Mouse (Mus musculus) embryonic facial prominence, embryonic 14.5 days (tissue): ENCODE measurements around the gene Aplp2. TPM values are rescaled to one million over a fixed set of nuclear protein-coding genes. Genes with fewer than 3 reads are reported as not detected.

Experiments used
- ATAC-seq: fragments of 200-750 bp; cut with Nextera tagmentation; 2 replicates; pipeline ENCODE4 v1.8.0; 2017; ENCODE audit warnings: low read depth, moderate number of reproducible peaks, moderate TSS enrichment
- DNase-seq: peaks from one replicate; pipeline ENCODE4 v3.0.0-alpha.2; 2015; ENCODE audit warnings: low spot score
- H3K27ac ChIP-seq: fragments of 300-500 bp; sonication (generic); replicated peaks from 2 replicates; pipeline ENCODE4 v1.5.1; 2014; ENCODE audit warnings: low read depth, mild to moderate bottlenecking, low read length, moderate library complexity
- H3K27me3 ChIP-seq: fragments of 300-500 bp; sonication (generic); replicated peaks from 2 replicates; pipeline ENCODE4 v1.6.1; 2014; ENCODE audit warnings: low read length; ENCODE audit not compliant: control insufficient read depth, insufficient read depth
- H3K36me3 ChIP-seq: fragments of 300-500 bp; sonication (generic); 2 replicates; pipeline ENCODE4 v1.6.1; 2014; ENCODE audit warnings: low read length, mixed read lengths; ENCODE audit not compliant: control insufficient read depth, insufficient read depth
- H3K4me1 ChIP-seq: fragments of 300-500 bp; sonication (generic); 2 replicates; pipeline ENCODE4 v1.6.1; 2014; ENCODE audit warnings: antibody characterized with exemption, low read length; ENCODE audit not compliant: control insufficient read depth, insufficient read depth
- H3K4me2 ChIP-seq: fragments of 300-500 bp; sonication (generic); 2 replicates; pipeline ENCODE4 v1.6.1; 2014; ENCODE audit warnings: low read depth, mild to moderate bottlenecking, low read length, moderate library complexity, mixed read lengths
- H3K4me3 ChIP-seq: fragments of 300-500 bp; sonication (generic); 2 replicates; pipeline ENCODE4 v1.5.1; 2014; ENCODE audit warnings: low read depth, mild to moderate bottlenecking, low read length
- H3K9ac ChIP-seq: fragments of 300-500 bp; sonication (generic); 2 replicates; pipeline ENCODE4 v1.6.1; 2014; ENCODE audit warnings: low read depth, mild to moderate bottlenecking, low read length, moderate library complexity, mixed read lengths
- H3K9me3 ChIP-seq: fragments of 300-500 bp; sonication (generic); 2 replicates; pipeline ENCODE4 v1.6.1; 2016; ENCODE audit warnings: low read length; ENCODE audit not compliant: control insufficient read depth
- WGBS: fragments of 180-500 bp; shearing (Covaris S2); extraction: QIAGEN DNeasy Blood & Tissue Kit; methylation state at CpG from one replicate; pipeline ENCODE4 v1.1.7; 2014; 5-methylcytosine and 5-hydroxymethylcytosine counted together
- polyA plus RNA-seq: library from polyadenylated mRNA; unstranded; fragments of >200 nt; fragmentation: Nextera tagmentation; extraction: Ambion mirVana; gene quantifications from 2 replicates; pipeline ENCODE4 v1.2.1, GENCODE M21; 2014

The Aplp2 gene
- polyA plus RNA-seq, 1 experiment from 2014 or later: 277 TPM

DNA sequence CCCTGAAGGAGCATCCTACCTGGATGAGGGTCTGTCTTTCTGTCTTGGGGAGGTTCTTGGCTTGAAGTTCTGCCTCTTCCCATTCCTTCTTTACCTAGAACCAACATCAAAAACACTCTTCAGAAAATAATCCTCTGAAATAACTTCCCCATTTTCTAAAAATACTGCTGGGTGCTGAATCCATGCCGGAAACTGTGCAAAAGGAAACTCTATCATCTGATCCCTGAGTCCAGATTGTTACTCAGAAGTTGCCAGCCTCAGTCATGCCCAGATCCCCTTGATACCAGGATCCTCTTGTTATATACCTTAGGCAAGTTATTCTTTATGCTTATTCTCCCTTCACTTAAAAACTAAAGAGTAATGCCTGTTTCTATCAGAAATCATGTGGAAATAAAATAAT is 48.3 kb downstream of the Aplp2 start:
- Histone ChIP-seq H3K4me1 (no peaks in the 10 kb centered on the region), H3K27me3 (no peaks in the 10 kb centered on the region), H3K4me2 (no peak overlapping the region), H3K27ac (no peak overlapping the region), H3K36me3 (peaks cover 87% of the 10 kb centered on the region), H3K9ac (no peak overlapping the region), H3K4me3 (no peak overlapping the region), H3K9me3 (no peaks in the 10 kb centered on the region)
- no peak for ATAC-seq
- DNase-seq: no peak
- 79% methylated on average over 1 of the region's 1 CpGs for WGBS

DNA sequence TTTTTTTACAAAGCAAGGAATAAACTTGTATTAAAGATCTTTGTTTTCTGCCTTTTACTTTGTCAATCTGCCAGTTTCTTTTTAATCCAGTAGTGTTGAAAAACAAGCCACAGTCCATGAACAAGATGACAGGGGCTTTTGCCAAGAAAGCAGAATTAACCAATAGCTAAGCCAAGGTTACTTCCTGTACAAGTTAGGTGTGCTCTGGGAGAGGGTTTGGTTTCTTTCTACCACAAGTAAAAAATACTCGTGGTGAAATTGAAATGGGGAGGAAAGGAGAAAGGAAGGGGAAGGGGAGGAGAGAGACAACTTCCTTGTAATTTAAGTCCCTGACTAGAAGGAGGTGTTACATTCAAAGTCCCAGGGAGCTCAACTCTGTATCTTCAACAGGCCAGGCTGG is 48.7 kb downstream of the Aplp2 start:
- Histone ChIP-seq H3K9me3 (no peaks in the 10 kb centered on the region), H3K27ac (no peak overlapping the region), H3K9ac (no peak overlapping the region), H3K4me3 (no peak overlapping the region), H3K4me1 (no peaks in the 10 kb centered on the region), H3K4me2 (no peak overlapping the region), H3K27me3 (no peaks in the 10 kb centered on the region), H3K36me3 (peaks cover 87% of the 10 kb centered on the region)
- ATAC-seq: no peak
- WGBS: 50% methylated on average over 1 of the region's 1 CpGs
- no peak for DNase-seq

DNA sequence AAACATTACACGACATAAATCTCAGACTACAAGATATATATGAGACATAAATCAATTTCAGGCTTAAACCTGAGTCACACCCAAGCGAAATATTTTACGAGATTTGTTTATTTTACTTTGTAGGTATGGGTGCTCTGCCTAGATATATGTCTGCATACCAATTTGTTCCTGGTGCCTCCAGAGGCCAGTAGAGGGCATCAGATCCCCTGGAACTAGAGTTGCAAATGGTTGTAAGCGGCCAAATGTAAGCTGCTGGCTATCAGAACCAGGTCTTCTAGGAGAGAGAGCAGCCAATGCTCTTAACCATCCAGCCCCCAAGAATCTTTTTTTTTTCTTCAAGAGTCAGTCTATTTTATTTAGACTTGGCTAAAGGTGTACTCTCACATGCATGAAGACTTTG is 51.7 kb downstream of the Aplp2 start:
- no peak for ATAC-seq
- 79% methylated on average over 4 of the region's 4 CpGs for WGBS

DNA sequence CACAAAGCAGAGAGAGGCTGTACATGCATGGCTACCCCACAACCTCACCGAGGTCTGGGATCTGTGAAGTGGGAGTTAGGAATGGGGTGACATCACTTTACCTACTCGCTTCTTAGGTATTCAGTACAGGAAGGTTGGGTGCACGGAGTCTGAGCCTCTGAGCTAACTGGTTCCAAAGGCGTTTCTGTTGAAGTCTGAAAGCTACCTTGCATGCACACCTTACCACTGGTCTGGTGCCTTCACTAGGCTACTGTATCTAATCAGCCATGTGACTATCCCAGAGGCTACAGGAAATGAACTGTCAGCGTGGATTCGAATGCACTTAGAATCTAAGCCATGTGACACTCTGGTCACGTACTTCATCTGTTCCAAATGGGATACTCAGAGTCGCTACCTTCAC is 55.0 kb downstream of the Aplp2 start:
- Histone ChIP-seq H3K9me3 (no peaks in the 10 kb centered on the region), H3K36me3 (peaks cover 97% of the 10 kb centered on the region), H3K4me2 (no peak overlapping the region), H3K4me1 (no peaks in the 10 kb centered on the region), H3K27me3 (no peaks in the 10 kb centered on the region), H3K4me3 (no peak overlapping the region), H3K9ac (no peak overlapping the region), H3K27ac (no peak overlapping the region)
- 81% methylated on average over 8 of the region's 8 CpGs for whole genome bisulfite sequencing
- DNase-seq (no peak), ATAC-seq (no peak)

More for the DNA sequence above, 51.7 kb downstream of the Aplp2 start:
- peak; percentile 33 for DNase-seq
- Histone ChIP-seq H3K27me3 (no peaks in the 10 kb centered on the region), H3K27ac (no peak overlapping the region), H3K9me3 (no peaks in the 10 kb centered on the region), H3K9ac (no peak overlapping the region), H3K4me3 (no peak overlapping the region), H3K36me3 (peaks cover 92% of the 10 kb centered on the region), H3K4me1 (no peaks in the 10 kb centered on the region), H3K4me2 (no peak overlapping the region)

DNA sequence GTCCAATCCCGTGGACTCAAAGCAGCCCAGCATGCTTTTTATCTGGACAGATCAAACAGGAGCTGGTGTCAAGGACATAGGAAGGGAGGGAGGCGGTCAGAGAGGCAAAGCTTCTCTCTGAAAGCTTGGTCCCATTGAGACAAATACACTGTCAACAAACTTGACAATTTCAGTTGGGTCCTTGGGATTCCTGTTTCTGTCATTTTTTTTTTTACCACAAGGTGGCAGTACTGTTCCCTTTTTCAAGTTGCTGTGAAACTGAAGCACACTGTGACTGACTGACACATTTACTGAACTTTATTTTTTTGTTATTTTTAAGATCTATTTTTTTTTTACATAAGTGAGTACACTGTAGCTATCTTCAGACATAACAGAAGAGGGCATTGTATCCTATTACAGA is 60.6 kb downstream of the Aplp2 start:
- 87% methylated on average over 2 of the region's 2 CpGs for WGBS
- no peak for ATAC-seq

DNA sequence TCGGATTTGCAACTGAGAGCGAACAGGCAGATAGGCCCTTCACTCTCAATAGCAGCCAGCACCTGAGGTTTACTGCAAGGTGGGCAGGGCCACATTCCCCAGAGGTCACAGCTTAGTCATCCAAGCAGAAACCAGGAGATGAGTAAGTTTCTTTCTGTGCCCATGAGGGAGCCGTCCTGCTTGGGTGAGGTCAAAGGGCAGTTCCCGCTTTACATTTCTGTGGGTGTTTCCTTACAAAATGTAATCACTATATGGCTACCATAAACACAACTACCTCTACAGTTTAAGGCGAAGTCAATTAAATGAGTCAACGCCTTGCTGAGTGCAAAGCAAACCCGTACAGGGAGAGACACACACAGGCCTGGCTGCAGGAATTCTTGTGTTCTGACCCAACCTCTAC is 63.5 kb downstream of the Aplp2 start:
- H3K27ac ChIP-seq: no peak overlapping the region
- H3K36me3 ChIP-seq: peaks cover 50% of the 10 kb centered on the region
- no peaks in the 10 kb centered on the region for H3K9me3 ChIP-seq
- no peak overlapping the region for H3K4me2 ChIP-seq
- H3K27me3 ChIP-seq: no peaks in the 10 kb centered on the region
- ATAC-seq (no peak), DNase-seq (no peak)
- WGBS: 77% methylated on average over 7 of the region's 7 CpGs
- H3K4me1 ChIP-seq: no peaks in the 10 kb centered on the region
- no peak overlapping the region for H3K9ac ChIP-seq
- H3K4me3 ChIP-seq: no peak overlapping the region

More for the DNA sequence above, 60.6 kb downstream of the Aplp2 start:
- no peak overlapping the region for H3K4me2 ChIP-seq
- H3K27ac ChIP-seq: no peak overlapping the region
- no peak overlapping the region for H3K9ac ChIP-seq
- no peaks in the 10 kb centered on the region for H3K4me1 ChIP-seq
- peaks cover 78% of the 10 kb centered on the region for H3K36me3 ChIP-seq
- no peak overlapping the region for H3K4me3 ChIP-seq
- no peaks in the 10 kb centered on the region for H3K9me3 ChIP-seq
- H3K27me3 ChIP-seq: no peaks in the 10 kb centered on the region
- peak; percentile 56 for DNase-seq

DNA sequence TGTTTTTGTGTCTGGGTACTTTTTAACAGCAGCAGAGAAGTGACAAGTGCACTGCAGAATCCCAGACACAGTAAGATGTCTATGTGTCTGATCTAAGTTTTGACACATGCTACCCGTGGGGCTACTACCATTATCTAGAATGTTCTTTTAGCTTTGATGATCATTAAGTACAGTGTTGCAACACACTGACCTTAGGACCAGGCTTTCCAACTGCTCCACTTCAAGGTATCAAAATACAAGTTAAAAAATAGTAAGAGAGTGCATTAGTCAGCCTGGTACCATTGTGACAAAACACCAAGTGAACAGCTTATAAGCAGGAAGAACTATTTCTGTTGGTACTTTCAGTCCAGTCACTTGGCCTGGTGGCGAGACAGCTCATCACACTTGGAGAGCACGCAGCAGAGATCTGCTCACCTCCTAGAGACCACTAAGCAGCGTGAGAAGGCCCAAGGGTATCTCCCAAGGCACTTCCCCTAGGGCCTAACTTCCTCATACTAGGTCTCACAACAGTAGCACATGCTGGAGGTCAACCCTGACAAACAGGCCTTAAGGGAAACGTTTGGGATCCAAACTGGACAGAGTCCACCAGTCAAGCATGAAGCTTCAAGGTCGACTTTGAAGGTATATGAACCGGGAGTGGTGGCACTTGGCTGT is 66.2 kb downstream of the Aplp2 start:
- Histone ChIP-seq H3K36me3 (peaks cover 22% of the 10 kb centered on the region), H3K27ac (no peak overlapping the region), H3K4me3 (no peak overlapping the region), H3K9me3 (no peaks in the 10 kb centered on the region), H3K4me2 (no peak overlapping the region), H3K27me3 (no peaks in the 10 kb centered on the region), H3K9ac (no peak overlapping the region), H3K4me1 (no peaks in the 10 kb centered on the region)
- DNase-seq (no peak), ATAC-seq (no peak)
- WGBS: 84% methylated on average over 7 of the region's 7 CpGs

DNA sequence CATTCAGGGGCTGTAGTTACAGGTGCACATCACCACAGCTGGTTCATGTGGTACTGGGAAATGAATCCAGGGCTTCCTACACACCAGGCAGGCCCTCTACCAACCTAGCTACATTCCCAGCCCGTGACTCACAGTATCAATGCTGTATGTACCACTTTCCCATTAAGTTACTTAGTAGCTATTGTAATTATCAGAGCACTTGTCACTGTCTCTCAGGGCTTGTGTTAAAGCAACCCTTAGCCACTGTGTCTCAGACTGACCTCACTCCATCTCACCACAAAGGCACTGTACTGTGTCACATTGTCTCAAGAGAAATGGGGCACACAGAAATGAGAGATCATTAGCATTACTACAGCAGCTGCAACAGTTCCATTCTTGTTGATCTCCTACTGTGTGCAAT is 68.7 kb downstream of the Aplp2 start:
- Histone ChIP-seq H3K4me3 (no peak overlapping the region), H3K4me1 (no peaks in the 10 kb centered on the region), H3K9me3 (no peaks in the 10 kb centered on the region), H3K4me2 (no peak overlapping the region), H3K9ac (no peak overlapping the region), H3K27me3 (no peaks in the 10 kb centered on the region), H3K27ac (no peak overlapping the region), H3K36me3 (no peaks in the 10 kb centered on the region)
- WGBS: 64% methylated on average over 1 of the region's 1 CpGs
- peak; percentile 47; the same call in 1 of the 2 replicates for ATAC-seq
- no peak for DNase-seq

DNA sequence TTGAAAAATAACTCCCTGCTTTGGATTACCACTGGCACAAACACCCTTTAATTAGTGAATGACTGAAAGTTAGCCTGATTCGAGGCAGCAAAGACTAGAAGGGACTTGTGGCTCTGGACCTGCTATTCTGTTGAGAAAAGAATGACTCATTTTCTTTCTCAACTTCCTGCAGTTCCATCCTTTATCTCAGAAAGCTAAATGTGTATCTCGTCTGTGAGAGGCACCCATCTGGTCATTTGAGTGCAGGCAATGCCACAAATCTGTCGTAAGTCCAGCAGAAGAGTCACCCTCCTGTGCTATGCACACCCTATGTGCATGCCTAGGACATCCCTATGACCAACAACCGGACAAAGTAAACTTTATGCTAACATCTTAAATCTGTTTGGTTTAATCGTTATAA is 78.5 kb downstream of the Aplp2 start:
- no peak overlapping the region for H3K4me3 ChIP-seq
- peaks cover 68% of the 10 kb centered on the region for H3K27me3 ChIP-seq
- peaks cover 6% of the 10 kb centered on the region for H3K4me1 ChIP-seq
- no peaks in the 10 kb centered on the region for H3K36me3 ChIP-seq
- no peak overlapping the region for H3K27ac ChIP-seq
- no peak overlapping the region for H3K4me2 ChIP-seq
- WGBS: 77% methylated on average over 5 of the region's 5 CpGs
- no peak for DNase-seq
- ATAC-seq: no peak
- no peak overlapping the region for H3K9ac ChIP-seq
- no peaks in the 10 kb centered on the region for H3K9me3 ChIP-seq
